Mouse (Mus musculus) heart, embryonic 11.5 days (tissue): ENCODE measurements around the gene Iffo2. TPM values are rescaled to one million over a fixed set of nuclear protein-coding genes. Genes with fewer than 3 reads are reported as not detected.
A peak's percentile ranks its signal among the peaks of the same experiment; 100 is the strongest.

Source experiments
- ATAC-seq: fragments of 200-750 bp; cut with Nextera tagmentation; replicated peaks from 2 replicates; pipeline ENCODE4 v1.8.0; 2017; ENCODE audit warnings: moderate library complexity; ENCODE audit not compliant: insufficient number of reproducible peaks, low FRiP score, low TSS enrichment
- H3K27ac ChIP-seq: fragments of 300-500 bp; sonication (generic); 2 replicates; pipeline ENCODE4 v1.5.1; 2014; ENCODE audit warnings: mild to moderate bottlenecking, low read depth, low read length
- H3K27me3 ChIP-seq: fragments of 300-500 bp; sonication (generic); 2 replicates; pipeline ENCODE4 v1.6.1; 2014; ENCODE audit warnings: mild to moderate bottlenecking, low read length, mixed read lengths; ENCODE audit not compliant: control insufficient read depth, insufficient read depth
- H3K36me3 ChIP-seq: fragments of 300-500 bp; sonication (generic); 2 replicates; pipeline ENCODE4 v1.6.1; 2014; ENCODE audit warnings: mild to moderate bottlenecking, low read length, moderate library complexity, mixed read lengths; ENCODE audit not compliant: control insufficient read depth, insufficient read depth
- H3K4me1 ChIP-seq: fragments of 300-500 bp; sonication (generic); 2 replicates; pipeline ENCODE4 v1.6.1; 2014; ENCODE audit warnings: low read length; ENCODE audit not compliant: control insufficient read depth, insufficient read depth
- H3K4me2 ChIP-seq: fragments of 300-500 bp; sonication (generic); 2 replicates; pipeline ENCODE4 v1.6.1; 2014; ENCODE audit warnings: mild to moderate bottlenecking, moderate library complexity
- H3K4me3 ChIP-seq: fragments of 300-500 bp; sonication (generic); 2 replicates; pipeline ENCODE4 v1.5.1; 2014; ENCODE audit warnings: low read depth, low read length
- H3K9ac ChIP-seq: fragments of 300-500 bp; sonication (generic); 2 replicates; pipeline ENCODE4 v1.6.1; 2014; ENCODE audit warnings: mild to moderate bottlenecking, low read depth, low read length, moderate library complexity
- H3K9me3 ChIP-seq: fragments of 300-500 bp; sonication (generic); replicated peaks from 2 replicates; pipeline ENCODE4 v1.6.1; 2016; ENCODE audit warnings: low read length; ENCODE audit not compliant: control insufficient read depth
- WGBS: fragments of 180-500 bp; shearing (Covaris S2); extraction: QIAGEN DNeasy Blood & Tissue Kit; methylation state at CpG from one replicate; pipeline ENCODE4 v1.1.7; 2014; ENCODE audit not compliant: insufficient replicate concordance; 5-methylcytosine and 5-hydroxymethylcytosine counted together
- polyA plus RNA-seq: library from polyadenylated mRNA; unstranded; fragments of >200 nt; fragmentation: Nextera tagmentation; extraction: Ambion mirVana; gene quantifications from 2 replicates; pipeline ENCODE4 v1.2.1, GENCODE M21; 2014

Iffo2 gene
- polyA plus RNA-seq, 1 experiment from 2014 or later: 2.7 TPM

- Histone ChIP-seq H3K36me3 (peaks cover 22% of the 10 kb centered on the region), H3K27me3 (no peaks in the 10 kb centered on the region), H3K27ac (0 out of 2 replicates have a peak overlapping the region, but pooled peaks have one; percentile 57), H3K4me3 (no peak overlapping the region), H3K4me2 (peak overlapping the region; percentile 49), H3K4me1 (peaks cover 8% of the 10 kb centered on the region; the same call in 1 of the 2 replicates), H3K9ac (no peak overlapping the region), H3K9me3 (peaks cover 3% of the 10 kb centered on the region; the same call in 1 of the 2 replicates)
- WGBS: 3% methylated on average over 10 of the region's 10 CpGs
- ATAC-seq: 0 out of 2 replicates have a peak, but pooled peaks have one; percentile 52
Observed at GRCm38 (mm10) chr4:139611542-139611953, 81.2 kb downstream of the Iffo2 start.

- ATAC-seq: no peak
- peaks cover 10% of the 10 kb centered on the region; the same call in 1 of the 2 replicates for H3K4me1 ChIP-seq
- no peak overlapping the region for H3K9ac ChIP-seq
- peaks cover 3% of the 10 kb centered on the region; the same call in 1 of the 2 replicates for H3K9me3 ChIP-seq
- H3K4me2 ChIP-seq: no peak overlapping the region
- H3K27ac ChIP-seq: no peak overlapping the region
- no peaks in the 10 kb centered on the region for H3K27me3 ChIP-seq
- 87% methylated on average over 21 of the region's 21 CpGs for WGBS
- no peak overlapping the region for H3K4me3 ChIP-seq
- peaks cover 22% of the 10 kb centered on the region for H3K36me3 ChIP-seq
Observed at GRCm38 (mm10) chr4:139614524-139615260, 84.3 kb downstream of the Iffo2 start.

GRCm38 (mm10) chr4:139616276-139617000, 86.1 kb downstream of the Iffo2 start:
- peak; percentile 80 for ATAC-seq
- WGBS: 9% methylated on average over 24 of the region's 24 CpGs
- Histone ChIP-seq H3K4me1 (peaks cover 7% of the 10 kb centered on the region; the same call in 1 of the 2 replicates), H3K4me3 (peak overlapping the region; percentile 47), H3K36me3 (peaks cover 22% of the 10 kb centered on the region), H3K4me2 (peak overlapping the region; percentile 68), H3K9me3 (peaks cover 3% of the 10 kb centered on the region; the same call in 1 of the 2 replicates), H3K27me3 (no peaks in the 10 kb centered on the region), H3K9ac (peak overlapping the region; percentile 74), H3K27ac (peak overlapping the region; percentile 16; the same call in 1 of the 2 replicates)

GRCm38 (mm10) chr4:139617001-139617364, 86.6 kb downstream of the Iffo2 start:
- Histone ChIP-seq H3K9ac (peak overlapping the region; percentile 74; the same call in 1 of the 2 replicates), H3K27ac (no peak overlapping the region), H3K27me3 (no peaks in the 10 kb centered on the region), H3K9me3 (peaks cover 3% of the 10 kb centered on the region; the same call in 1 of the 2 replicates), H3K4me3 (peak overlapping the region; percentile 47), H3K4me1 (peaks cover 7% of the 10 kb centered on the region; the same call in 1 of the 2 replicates), H3K36me3 (peaks cover 22% of the 10 kb centered on the region), H3K4me2 (peak overlapping the region; percentile 68)
- 47% methylated on average over 3 of the region's 3 CpGs for WGBS
- no peak for ATAC-seq

- WGBS: 74% methylated on average over 6 of the region's 6 CpGs
- Histone ChIP-seq H3K4me1 (peaks cover 12% of the 10 kb centered on the region; the same call in 1 of the 2 replicates), H3K9ac (no peak overlapping the region), H3K27ac (no peak overlapping the region), H3K27me3 (no peaks in the 10 kb centered on the region), H3K36me3 (peaks cover 4% of the 10 kb centered on the region; the same call in 1 of the 2 replicates), H3K4me3 (no peak overlapping the region), H3K9me3 (no peaks in the 10 kb centered on the region), H3K4me2 (no peak overlapping the region)
- no peak for ATAC-seq
Observed at GRCm38 (mm10) chr4:139619765-139620164, 89.4 kb downstream of the Iffo2 start.

- Histone ChIP-seq H3K27me3 (no peaks in the 10 kb centered on the region), H3K4me2 (peak within 1 kb of the TSS; percentile 91), H3K4me1 (0 out of 2 replicates have a peak, but pooled peaks cover 5% of the 10 kb centered on the region), H3K36me3 (no peaks in the 10 kb centered on the region), H3K27ac (peak within 1 kb of the TSS; percentile 70), H3K9ac (peak within 1 kb of the TSS; percentile 80), H3K4me3 (peak within 1 kb of the TSS; percentile 77), H3K9me3 (no peaks in the 10 kb centered on the region)
- peak; percentile 99 for ATAC-seq
- WGBS: under 1% methylated on average over 37 of the region's 38 CpGs
Observed at GRCm38 (mm10) chr4:139622373-139623282, 92.3 kb downstream of the Iffo2 start, which contains the start of gene Aldh4a1. TSS of gene Aldh4a1 (plus strand) at chr4:139622866.

- Histone ChIP-seq H3K27ac (peak overlapping the region; percentile 70; the same call in 1 of the 2 replicates), H3K4me2 (peak overlapping the region; percentile 91), H3K4me1 (0 out of 2 replicates have a peak, but pooled peaks cover 5% of the 10 kb centered on the region), H3K9me3 (no peaks in the 10 kb centered on the region), H3K36me3 (no peaks in the 10 kb centered on the region), H3K4me3 (peak overlapping the region; percentile 77), H3K27me3 (no peaks in the 10 kb centered on the region), H3K9ac (peak overlapping the region; percentile 80)
- 25% methylated on average over 21 of the region's 21 CpGs for WGBS
- no peak for ATAC-seq
Observed at GRCm38 (mm10) chr4:139623434-139624115, 93.2 kb downstream of the Iffo2 start.
